Comparison of ENCODE assay signal across 8 mouse cellular contexts in genomic region chr4:98004986-98005385, GRCm38 (mm10).
A peak's percentile ranks its signal among the peaks of the same experiment; 100 is the strongest.
DNase-seq lines count a peak whose midpoint lies in the region; ATAC-seq lines count a peak whose summit lies in the region.

No protein-coding gene starts in this region.

- no peaks in the 10 kb centered on the region for H3K9me3 ChIP-seq in heart, embryonic 10.5 days
- H3K9me3 ChIP-seq in lung, embryonic 16.5 days (ENCODE audit: control insufficient read depth, low read length) = no peaks in the 10 kb centered on the region
- H3K9me3 ChIP-seq in intestine, embryonic 16.5 days (ENCODE audit: control insufficient read depth, low read length) = no peaks in the 10 kb centered on the region
- no peaks in the 10 kb centered on the region for H3K9me3 ChIP-seq in stomach, embryonic 14.5 days (ENCODE audit: control insufficient read depth, low read depth, low read length)

- peak overlapping the region; percentile 49; the same call in 1 of the 2 replicates for H3K4me2 ChIP-seq in lung, embryonic 16.5 days (ENCODE audit: low read depth, low read length)
- no peak overlapping the region for H3K4me2 ChIP-seq in intestine, embryonic 16.5 days (ENCODE audit: low read depth, low read length)
- no peak overlapping the region for H3K4me2 ChIP-seq in stomach, embryonic 14.5 days (replicated peaks; ENCODE audit: low read depth, low read length)

- H3K4me3 ChIP-seq in heart, embryonic 10.5 days = no peak overlapping the region
- no peak overlapping the region for H3K4me3 ChIP-seq in lung, embryonic 16.5 days (ENCODE audit: low read length)
- H3K4me3 ChIP-seq in intestine, embryonic 16.5 days (ENCODE audit: low read length) = no peak overlapping the region
- no peak overlapping the region for H3K4me3 ChIP-seq in stomach, embryonic 14.5 days (ENCODE audit: low read depth, low read length)

- WGBS in heart, embryonic 10.5 days = 86% methylated on average over 6 of the region's 6 CpGs
- WGBS in lung, embryonic 16.5 days = 62% methylated on average over 6 of the region's 6 CpGs
- WGBS in intestine, embryonic 16.5 days = 67% methylated on average over 6 of the region's 6 CpGs
- 68% methylated on average over 6 of the region's 6 CpGs for WGBS in stomach, embryonic 14.5 days

- no peaks in the 10 kb centered on the region for H3K36me3 ChIP-seq in heart, embryonic 10.5 days
- H3K36me3 ChIP-seq in lung, embryonic 16.5 days (ENCODE audit: control insufficient read depth, insufficient read depth, low read length) = no peaks in the 10 kb centered on the region; the same call in 1 of the 2 replicates
- no peaks in the 10 kb centered on the region for H3K36me3 ChIP-seq in intestine, embryonic 16.5 days (ENCODE audit: control insufficient read depth, insufficient read depth, low read length)
- no peaks in the 10 kb centered on the region; the same call in 1 of the 2 replicates for H3K36me3 ChIP-seq in stomach, embryonic 14.5 days (ENCODE audit: control insufficient read depth, insufficient read depth, low read length)

- peak overlapping the region; percentile 59 for H3K9ac ChIP-seq in lung, embryonic 16.5 days (ENCODE audit: low read length)
- H3K9ac ChIP-seq in intestine, embryonic 16.5 days (ENCODE audit: low read depth, low read length) = no peak overlapping the region
- no peak overlapping the region for H3K9ac ChIP-seq in stomach, embryonic 14.5 days (replicated peaks; ENCODE audit: low read depth, low read length)

- H3K4me1 ChIP-seq in heart, embryonic 10.5 days = peaks cover 30% of the 10 kb centered on the region
- peaks cover 38% of the 10 kb centered on the region for H3K4me1 ChIP-seq in lung, embryonic 16.5 days (replicated peaks; ENCODE audit: control insufficient read depth, insufficient read depth, low read length)
- peaks cover 30% of the 10 kb centered on the region for H3K4me1 ChIP-seq in intestine, embryonic 16.5 days (ENCODE audit: control insufficient read depth, insufficient read depth, low read length)
- peaks cover 28% of the 10 kb centered on the region for H3K4me1 ChIP-seq in stomach, embryonic 14.5 days (ENCODE audit: control insufficient read depth, insufficient read depth, low read length)

- no peak for ATAC-seq in lung, embryonic 16.5 days (ENCODE audit: low read depth)
- ATAC-seq in intestine, embryonic 16.5 days = no peak
- no peak for ATAC-seq in stomach, embryonic 14.5 days (ENCODE audit: insufficient number of reproducible peaks, insufficient read depth, low FRiP score, low read depth)
- ATAC-seq in granulocyte monocyte progenitor cell, adult 5-6 weeks (replicated peaks; ENCODE audit: poor library complexity, severe bottlenecking) = no peak

- DNase-seq in heart, embryonic 10.5 days (ENCODE audit: low spot score) = peak; percentile 35
- no peak for DNase-seq in heart, adult 8-10 months (ENCODE audit: low spot score)
- no peak for DNase-seq in lung, postnatal 4 days
- DNase-seq in embryo, embryonic 11 days = no peak

- peak overlapping the region; percentile 87 for H3K27ac ChIP-seq in heart, embryonic 10.5 days
- peak overlapping the region; percentile 99 for H3K27ac ChIP-seq in lung, embryonic 16.5 days (ENCODE audit: low read length)
- peak overlapping the region; percentile 86 for H3K27ac ChIP-seq in intestine, embryonic 16.5 days (ENCODE audit: low read length)
- H3K27ac ChIP-seq in stomach, embryonic 14.5 days (ENCODE audit: low read length) = peak overlapping the region; percentile 92

- no peaks in the 10 kb centered on the region for H3K27me3 ChIP-seq in heart, embryonic 10.5 days (ENCODE audit: insufficient read depth, poor library complexity, severe bottlenecking)
- H3K27me3 ChIP-seq in lung, embryonic 16.5 days (ENCODE audit: control insufficient read depth, insufficient read depth, low read depth, low read length) = no peaks in the 10 kb centered on the region
- no peaks in the 10 kb centered on the region for H3K27me3 ChIP-seq in intestine, embryonic 16.5 days (replicated peaks; ENCODE audit: control insufficient read depth, insufficient read depth, low read length)
- H3K27me3 ChIP-seq in stomach, embryonic 14.5 days (ENCODE audit: control insufficient read depth, insufficient read depth, low read length) = no peaks in the 10 kb centered on the region
